Mouse (Mus musculus) E14TG2a.4 (cell line): ENCODE measurements around the gene Pkn2.

ENCODE experiments used
- H3K27me3 ChIP-seq: 2 replicates; pipeline ENCODE4 v1.6.1; 2014; ENCODE audit warnings: low read length, control low read depth; ENCODE audit not compliant: insufficient read depth
- H3K36me3 ChIP-seq: 2 replicates; pipeline ENCODE4 v1.6.1; 2014; ENCODE audit warnings: low read length, control low read depth; ENCODE audit not compliant: insufficient read depth
- H3K4me1 ChIP-seq: replicated peaks from 2 replicates; pipeline ENCODE4 v1.6.1; 2014; ENCODE audit warnings: low read depth, low read length, control low read depth
- H3K4me3 ChIP-seq: replicated peaks from 2 replicates; pipeline ENCODE4 v1.5.1; 2014; ENCODE audit warnings: mild to moderate bottlenecking, low read length
- H3K9me3 ChIP-seq: 2 replicates; pipeline ENCODE4 v1.6.1; 2014; ENCODE audit warnings: low read length, control low read depth
- CTCF ChIP-seq: conservative IDR thresholded peaks from 2 replicates; pipeline ENCODE4 v1.5.1; 2014; ENCODE audit warnings: low read length
- NANOG ChIP-seq: IDR thresholded peaks from 2 replicates; pipeline ENCODE4 v1.6.1; 2014; ENCODE audit warnings: borderline replicate concordance, low read length, mixed read lengths
- POU5F1 ChIP-seq: IDR thresholded peaks from 2 replicates; pipeline ENCODE4 v1.6.1; 2014; ENCODE audit warnings: low read length, borderline replicate concordance

Pkn2 gene

DNA sequence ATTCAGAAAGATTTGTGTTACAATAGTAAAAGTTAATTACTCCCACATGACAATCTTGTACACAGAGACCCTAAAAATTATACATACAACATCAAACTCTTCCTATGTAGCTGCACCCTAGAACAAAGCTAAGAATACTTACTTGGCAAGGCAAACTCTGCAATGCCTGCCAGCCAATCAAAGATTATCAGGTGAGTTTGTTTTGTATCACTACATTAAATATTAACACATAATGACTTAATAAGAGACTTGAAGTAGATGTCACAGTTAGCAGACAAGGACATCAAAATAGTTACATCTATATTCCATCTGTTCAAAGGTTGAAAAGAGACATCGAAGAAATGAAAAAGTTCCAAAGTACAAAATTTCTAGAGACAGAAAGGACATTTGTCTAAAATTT, 58.2 kb downstream of the Pkn2 start:
- no peak for TF ChIP-seq CTCF
- TF ChIP-seq POU5F1: no peak
- TF ChIP-seq NANOG: no peak
- Histone ChIP-seq H3K36me3 (peaks cover 71% of the 10 kb centered on the region), H3K27me3 (no peaks in the 10 kb centered on the region), H3K4me1 (no peaks in the 10 kb centered on the region), H3K4me3 (no peak overlapping the region), H3K9me3 (no peaks in the 10 kb centered on the region)

DNA sequence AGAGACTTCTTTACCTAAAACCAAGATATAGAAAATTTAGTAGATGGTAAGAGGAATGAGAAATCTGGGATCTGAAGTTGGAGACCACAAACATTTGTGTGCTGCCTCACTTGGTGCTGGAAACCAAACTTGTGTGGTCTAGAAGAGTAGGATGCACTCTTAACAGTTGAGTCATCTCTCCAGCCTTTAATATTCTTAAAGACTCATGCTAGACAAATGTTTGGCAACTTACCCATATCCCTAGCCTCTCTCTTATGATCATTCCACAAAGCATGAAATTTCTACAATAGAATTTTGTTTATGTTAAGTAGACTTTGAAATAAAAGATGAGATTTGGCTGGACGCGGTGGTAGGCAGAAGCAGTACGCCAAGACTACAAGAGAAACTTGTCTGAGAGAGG, 64.3 kb downstream of the Pkn2 start:
- Histone ChIP-seq H3K27me3 (no peaks in the 10 kb centered on the region), H3K4me1 (no peaks in the 10 kb centered on the region), H3K36me3 (peaks cover 52% of the 10 kb centered on the region), H3K4me3 (no peak overlapping the region), H3K9me3 (no peaks in the 10 kb centered on the region)
- no peak for TF ChIP-seq POU5F1
- TF ChIP-seq NANOG: no peak
- TF ChIP-seq CTCF: no peak

DNA sequence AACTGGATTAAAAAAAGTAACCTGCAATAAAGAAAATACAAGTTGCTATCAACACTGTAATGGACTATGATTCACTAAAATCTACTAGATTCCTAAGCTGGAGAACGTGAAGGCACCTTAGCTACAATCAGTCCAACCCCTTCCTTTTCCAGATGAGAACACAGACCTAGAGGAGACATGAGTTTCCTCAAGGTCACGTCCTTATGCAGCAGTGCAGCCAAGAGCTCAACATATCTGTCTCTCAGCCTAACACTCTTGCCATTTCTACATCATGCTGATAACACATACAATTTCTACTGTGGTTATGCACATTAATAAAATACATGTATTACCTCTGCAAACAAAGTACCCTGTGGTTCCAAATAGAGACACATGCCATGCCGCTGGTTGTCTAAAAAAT, 70.2 kb downstream of the Pkn2 start:
- Histone ChIP-seq H3K27me3 (no peaks in the 10 kb centered on the region), H3K9me3 (no peaks in the 10 kb centered on the region), H3K4me3 (no peak overlapping the region), H3K4me1 (no peaks in the 10 kb centered on the region), H3K36me3 (peaks cover 70% of the 10 kb centered on the region)
- TF ChIP-seq NANOG (no peak), CTCF (no peak), POU5F1 (no peak)

DNA sequence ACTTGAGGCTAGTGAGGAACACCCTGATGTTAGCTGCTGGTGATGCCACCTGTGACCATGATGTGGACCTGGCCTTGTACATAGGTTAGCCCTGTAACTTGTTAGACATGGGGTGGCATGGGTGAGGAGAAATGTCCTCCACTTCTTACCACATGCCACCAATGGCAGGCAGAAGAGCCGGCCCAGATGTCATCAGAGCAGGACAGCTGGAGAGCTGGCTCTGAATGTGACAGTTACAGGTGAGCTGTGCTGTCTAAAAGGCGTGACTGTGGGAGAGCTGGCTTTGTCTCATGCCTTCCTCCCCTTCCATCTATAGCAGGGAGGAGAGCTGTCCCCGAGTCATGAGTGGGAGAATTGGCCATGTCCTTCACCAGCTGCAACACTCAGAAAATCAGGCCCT, 86.2 kb downstream of the Pkn2 start:
- H3K4me3 ChIP-seq: no peak overlapping the region
- TF ChIP-seq CTCF: no peak
- TF ChIP-seq NANOG: no peak
- TF ChIP-seq POU5F1: no peak
- no peaks in the 10 kb centered on the region for H3K4me1 ChIP-seq
- H3K36me3 ChIP-seq: peaks cover 81% of the 10 kb centered on the region
- H3K27me3 ChIP-seq: no peaks in the 10 kb centered on the region
- H3K9me3 ChIP-seq: no peaks in the 10 kb centered on the region

DNA sequence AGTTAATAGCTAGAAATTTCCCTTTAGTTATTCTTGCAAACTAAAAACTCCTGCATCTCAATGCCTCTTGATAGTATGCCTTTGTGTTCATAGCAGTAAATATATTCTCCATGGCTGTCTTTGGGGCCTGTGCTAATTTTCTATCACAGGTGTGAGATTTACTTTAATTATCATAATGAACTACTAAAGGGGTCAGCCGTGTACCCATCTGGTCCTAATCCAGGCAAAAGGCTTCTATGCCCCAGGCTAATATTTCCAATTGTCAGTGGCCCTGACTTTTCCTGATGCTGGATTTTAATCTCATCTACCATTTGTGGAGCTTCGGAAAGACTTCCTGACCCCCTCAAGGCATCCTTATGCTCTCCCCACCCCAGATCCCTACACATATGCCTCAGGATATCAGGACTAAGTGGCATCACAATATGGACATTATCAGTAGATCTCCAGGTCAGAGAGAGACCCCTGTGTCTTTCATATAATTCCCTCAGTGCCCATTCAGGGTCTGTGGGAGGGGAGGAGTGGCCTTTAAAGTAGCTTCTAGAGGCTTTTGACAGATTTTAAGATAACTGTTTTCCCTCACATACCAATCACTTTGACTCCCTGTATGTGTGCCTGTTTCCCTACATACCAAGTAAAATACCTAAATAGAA, 95.3 kb downstream of the Pkn2 start:
- TF ChIP-seq POU5F1 (no peak), NANOG (no peak), CTCF (no peak)
- Histone ChIP-seq H3K27me3 (no peaks in the 10 kb centered on the region), H3K36me3 (peaks cover 72% of the 10 kb centered on the region), H3K4me1 (no peaks in the 10 kb centered on the region), H3K9me3 (no peaks in the 10 kb centered on the region), H3K4me3 (no peak overlapping the region)

DNA sequence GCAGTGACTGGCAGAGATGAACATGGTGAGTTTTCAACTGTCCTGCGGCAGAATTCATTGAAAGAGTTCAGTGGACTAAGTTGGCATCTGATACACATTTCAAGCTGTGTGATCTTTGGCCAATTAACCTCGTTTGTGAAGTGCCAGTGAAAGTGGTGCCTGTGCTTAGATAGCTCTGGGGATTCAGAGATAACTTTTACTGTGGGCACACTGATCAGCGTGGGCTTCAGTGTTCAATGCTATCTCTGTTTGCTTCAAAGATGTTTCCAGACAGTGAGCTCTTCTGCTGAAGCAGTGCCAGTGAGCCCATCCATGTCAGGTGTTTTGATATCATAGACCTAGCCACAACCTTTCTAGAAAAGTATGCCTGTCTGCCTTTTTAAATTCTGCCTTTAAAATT, 104.6 kb downstream of the Pkn2 start:
- no peaks in the 10 kb centered on the region for H3K9me3 ChIP-seq
- no peaks in the 10 kb centered on the region for H3K27me3 ChIP-seq
- no peak for TF ChIP-seq CTCF
- H3K36me3 ChIP-seq: peaks cover 80% of the 10 kb centered on the region
- no peaks in the 10 kb centered on the region for H3K4me1 ChIP-seq
- H3K4me3 ChIP-seq: no peak overlapping the region

DNA sequence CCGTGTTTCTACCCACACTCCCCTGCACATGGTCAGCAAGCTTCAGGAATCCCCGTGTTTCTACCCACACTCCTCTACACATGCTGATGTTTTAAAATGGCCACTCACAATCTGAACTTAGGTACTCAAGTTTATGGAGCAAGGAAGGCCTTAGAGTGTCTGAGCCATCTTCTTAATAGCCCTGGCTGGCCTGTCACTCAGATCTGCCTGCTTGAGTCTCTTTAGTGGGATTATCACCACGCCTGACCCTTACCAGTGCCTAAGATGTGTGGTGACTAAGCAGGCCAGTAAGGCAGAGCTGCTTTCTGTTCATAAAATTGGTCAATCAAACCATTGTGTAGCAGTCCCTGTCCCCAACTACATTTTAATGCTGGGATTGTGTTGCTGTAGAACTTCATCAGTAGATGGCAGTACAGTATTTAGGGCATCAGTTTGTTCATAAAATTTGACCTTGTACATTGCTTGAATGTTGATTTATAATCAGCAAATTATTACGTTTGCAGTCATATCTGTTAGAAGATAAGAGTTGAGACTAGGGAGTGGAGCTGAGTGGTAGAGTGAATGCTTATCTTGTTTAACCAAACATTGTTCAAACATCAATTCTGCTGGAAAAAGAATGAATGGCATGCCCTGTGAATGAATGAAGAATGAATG, 108.1 kb downstream of the Pkn2 start:
- TF ChIP-seq POU5F1 (no peak), CTCF (no peak)
- H3K27me3 ChIP-seq: no peaks in the 10 kb centered on the region
- H3K4me1 ChIP-seq: 0 out of 2 replicates have a peak, but pooled peaks cover 6% of the 10 kb centered on the region
- no peaks in the 10 kb centered on the region for H3K9me3 ChIP-seq
- H3K36me3 ChIP-seq: peaks cover 61% of the 10 kb centered on the region
- no peak overlapping the region for H3K4me3 ChIP-seq

DNA sequence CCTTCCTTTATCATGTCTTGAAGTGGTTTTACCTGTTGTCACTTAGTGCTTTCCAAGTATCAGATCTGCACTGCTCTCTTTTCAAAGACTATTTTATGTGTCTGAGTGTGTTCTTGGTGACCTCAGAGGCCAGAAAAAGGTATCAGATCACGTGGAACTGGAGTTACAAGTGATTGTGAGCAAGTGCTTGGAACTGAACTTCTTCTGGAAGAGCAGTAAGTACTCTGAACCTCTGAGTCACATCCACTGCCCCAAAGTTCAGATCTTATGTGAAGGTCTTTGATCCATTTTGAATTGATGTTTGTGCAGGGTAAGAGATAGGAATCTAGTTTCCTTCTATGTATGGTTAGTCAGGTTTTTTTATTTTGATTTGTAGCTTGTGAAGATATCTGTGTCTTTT, 111.3 kb downstream of the Pkn2 start:
- Histone ChIP-seq H3K4me1 (peaks cover 22% of the 10 kb centered on the region), H3K27me3 (no peaks in the 10 kb centered on the region), H3K9me3 (no peaks in the 10 kb centered on the region), H3K4me3 (no peak overlapping the region), H3K36me3 (peaks cover 39% of the 10 kb centered on the region)
- TF ChIP-seq CTCF: no peak
- TF ChIP-seq POU5F1: no peak
- TF ChIP-seq NANOG: no peak

DNA sequence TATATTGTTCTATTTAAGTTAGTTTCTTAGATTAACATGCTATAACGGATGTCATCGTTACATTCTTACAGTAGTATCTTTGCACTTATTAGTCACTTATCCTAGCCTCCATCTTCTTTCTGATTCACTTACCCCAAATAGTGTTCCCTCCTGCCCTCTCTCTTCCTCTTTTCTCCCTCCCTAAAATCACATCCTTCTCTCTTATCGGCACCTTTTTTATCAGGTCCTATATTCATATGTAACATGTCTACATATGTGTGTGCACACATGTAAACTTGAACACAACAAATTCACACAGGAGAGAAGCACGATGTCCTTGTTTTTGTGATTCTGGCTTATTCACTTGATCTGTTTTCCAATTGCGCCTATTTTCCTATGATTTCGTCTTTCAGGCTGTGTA, 113.3 kb downstream of the Pkn2 start:
- Histone ChIP-seq H3K27me3 (no peaks in the 10 kb centered on the region), H3K36me3 (peaks cover 27% of the 10 kb centered on the region), H3K4me1 (peaks cover 31% of the 10 kb centered on the region), H3K9me3 (no peaks in the 10 kb centered on the region), H3K4me3 (no peak overlapping the region)
- TF ChIP-seq POU5F1 (no peak), CTCF (no peak), NANOG (no peak)
